Mouse (Mus musculus) left cerebral cortex, adult 9 months (tissue): ENCODE results near the gene Ccdc188.
"Not testable (repeated sequence)": the region's sequence is repeated elsewhere in the genome, so short reads cannot be mapped to it uniquely, and the experiment has no call there.

Source experiments
- DNase-seq, 2 experiments: peaks; one replicate each; pipeline ENCODE4 v3.0.0; 2022; ENCODE audit warnings: low spot score in 2 of 2

Ccdc188 gene

GRCm38 (mm10) chr16:18217579-18217978 is at the start of gene Ccdc188:
Gene Ccdc188 (plus strand): TSS chr16:18217879.
- DNase-seq: no peak

DNA sequence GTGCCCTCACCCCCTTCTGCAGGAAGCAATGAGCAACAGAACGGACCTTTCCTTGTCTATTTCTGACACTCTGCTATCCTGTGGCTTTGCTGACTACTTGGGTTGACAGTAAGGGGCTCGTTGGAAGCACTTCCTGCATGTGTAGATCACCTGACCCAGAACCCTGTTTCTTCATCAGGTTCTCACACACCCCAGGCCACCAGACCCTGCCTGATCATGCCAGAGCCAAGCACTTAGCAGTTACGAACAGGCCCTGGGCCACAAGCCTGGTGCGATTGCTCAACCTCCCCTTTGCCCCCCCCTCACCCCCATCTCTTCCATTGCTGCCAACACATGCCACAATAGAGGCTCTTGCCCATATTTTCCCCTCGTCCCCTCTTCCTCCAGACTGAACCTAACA is 48.5 kb upstream of the Ccdc188 start:
- DNase-seq: no peak

DNA sequence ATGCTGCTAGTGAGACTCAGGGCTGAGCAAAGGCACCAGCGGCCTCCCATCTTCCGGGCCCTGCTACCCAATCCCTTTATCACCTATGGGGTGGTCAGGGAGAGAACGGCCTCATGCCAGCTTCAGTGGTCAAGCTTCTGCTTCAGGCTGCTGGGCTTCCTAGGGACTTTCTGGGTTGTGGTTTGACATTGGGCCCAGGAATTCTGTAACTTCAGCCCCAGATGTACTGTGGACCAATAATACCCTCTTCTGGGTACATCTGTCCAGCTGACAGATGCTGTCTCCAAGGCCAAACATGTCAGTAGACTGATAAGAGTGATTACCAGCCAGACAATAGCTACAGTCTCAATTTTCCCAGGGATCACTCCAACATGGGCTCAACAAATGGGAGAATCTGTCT is 47.9 kb upstream of the Ccdc188 start:
- DNase-seq: no peak

- DNase-seq: peak in 1 of 2 experiments; percentile 85
Observed at GRCm38 (mm10) chr16:18172266-18172855, 45.3 kb upstream of the Ccdc188 start.

DNA sequence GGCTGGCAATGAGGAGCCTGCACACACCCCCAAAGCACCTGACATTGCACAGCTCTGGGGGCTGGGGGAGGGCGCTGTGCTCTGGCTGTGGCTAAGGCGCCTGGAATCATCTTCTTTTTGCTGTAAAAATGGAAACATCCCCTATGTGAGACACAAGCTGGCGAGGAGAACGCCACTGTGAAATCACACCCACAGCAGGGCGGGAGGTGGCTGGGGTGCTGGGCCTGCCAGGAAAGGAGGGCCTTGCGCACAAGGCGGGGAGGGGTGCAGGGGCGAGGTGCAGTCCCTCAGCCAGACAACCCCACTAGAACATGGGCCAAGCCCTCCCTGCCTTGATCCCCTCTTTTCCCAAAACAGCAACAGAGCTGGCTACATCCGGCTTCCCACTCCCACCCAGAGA is 44.4 kb upstream of the Ccdc188 start:
- DNase-seq: peak; percentile 79 to 89

GRCm38 (mm10) chr16:18173788-18174187 is 43.9 kb upstream of the Ccdc188 start:
- DNase-seq: peak; percentile 65 to 84

DNA sequence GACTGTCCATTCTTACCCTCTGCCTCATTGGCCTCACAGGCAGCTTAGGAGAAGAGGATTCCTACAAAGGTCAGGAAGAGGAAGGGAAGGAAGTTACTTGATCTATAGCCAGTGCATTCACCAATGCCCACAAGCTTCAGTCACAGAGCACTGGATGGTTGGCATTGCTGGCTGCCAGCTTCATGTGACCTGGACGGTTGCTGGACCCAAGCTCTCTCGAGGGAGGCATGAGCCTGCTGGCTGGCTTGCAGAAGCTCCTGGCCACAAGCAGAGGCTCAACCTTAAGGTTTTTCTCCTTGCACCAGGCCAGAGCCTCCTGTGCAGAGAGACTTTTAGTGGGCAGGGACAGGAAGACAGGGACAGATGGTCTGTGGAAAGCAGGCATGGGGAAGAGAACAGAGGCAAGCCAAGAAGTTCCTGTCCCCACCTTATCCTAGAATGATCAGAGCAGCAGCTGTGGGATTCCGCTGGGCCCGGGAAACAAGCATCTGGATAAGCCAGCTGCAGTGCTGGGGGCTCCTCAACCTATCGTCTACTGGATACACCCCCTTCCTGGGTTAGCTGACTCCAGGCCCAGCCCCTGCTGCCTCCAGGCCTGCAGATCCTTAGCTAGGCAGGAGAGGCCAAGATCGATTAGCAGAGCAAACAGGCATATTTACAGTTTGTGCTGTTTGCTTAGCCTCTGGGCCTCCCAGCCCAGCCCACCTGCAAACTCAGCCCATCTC is 41.7 kb upstream of the Ccdc188 start:
- DNase-seq: peak in 1 of 2 experiments; percentile 39

DNA sequence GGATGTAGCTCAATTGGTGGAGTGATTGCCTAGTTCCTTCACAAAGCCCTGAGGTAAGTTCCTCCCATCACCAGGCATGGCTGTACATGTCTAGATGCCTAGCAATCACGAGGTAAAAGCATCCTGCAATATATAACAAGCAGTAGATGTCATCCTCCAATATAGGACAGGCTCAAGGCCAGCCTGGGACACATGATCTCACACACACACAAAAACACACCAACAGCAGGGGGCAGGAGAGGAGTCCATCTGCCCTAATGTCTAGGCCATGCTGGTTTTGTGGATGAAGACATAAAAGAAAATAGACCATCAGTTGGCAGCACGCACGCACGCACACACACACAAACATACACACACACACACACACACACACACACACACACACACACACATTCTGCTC is 40.9 kb upstream of the Ccdc188 start:
- DNase-seq: no peak

DNA sequence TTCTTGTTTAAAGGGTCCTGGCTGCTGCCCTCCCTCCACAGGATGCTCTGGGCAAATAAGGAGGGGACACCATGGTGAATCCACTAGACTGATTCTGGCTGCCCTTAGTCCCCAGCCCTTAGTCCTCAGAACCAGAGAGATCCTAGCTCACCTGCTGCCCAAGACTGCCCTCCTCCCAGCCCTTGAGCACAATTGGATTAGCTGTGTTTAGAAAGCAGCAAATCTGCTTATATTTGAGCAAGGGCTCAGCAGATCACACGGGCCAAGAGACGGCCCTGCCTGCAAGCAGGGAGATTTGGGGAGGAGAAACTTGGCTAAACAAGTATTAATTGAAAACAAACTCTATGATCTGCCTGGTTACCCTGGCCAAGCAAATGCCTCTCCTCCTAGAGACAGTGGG is 38.1 kb upstream of the Ccdc188 start:
- no peak for DNase-seq

DNA sequence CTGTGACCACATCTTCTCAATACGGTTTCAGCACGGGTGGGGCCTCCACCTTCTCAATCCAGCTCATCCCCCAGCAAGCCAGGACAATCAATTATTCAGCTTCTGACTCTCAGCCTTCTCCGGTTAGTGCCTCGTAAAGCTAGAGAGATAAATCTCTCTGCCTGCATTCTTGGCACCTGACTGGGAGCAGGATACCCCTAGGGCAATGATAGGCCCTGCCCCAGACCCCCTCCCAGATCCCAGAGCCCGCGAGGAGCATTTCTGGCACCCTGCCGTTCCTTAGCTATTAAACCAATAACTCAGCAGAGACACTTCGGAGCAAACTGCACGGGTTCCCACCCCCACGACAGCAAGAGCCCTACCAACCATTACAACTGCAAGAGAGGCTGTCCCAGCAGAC is 36.3 kb upstream of the Ccdc188 start:
- no peak for DNase-seq

DNA sequence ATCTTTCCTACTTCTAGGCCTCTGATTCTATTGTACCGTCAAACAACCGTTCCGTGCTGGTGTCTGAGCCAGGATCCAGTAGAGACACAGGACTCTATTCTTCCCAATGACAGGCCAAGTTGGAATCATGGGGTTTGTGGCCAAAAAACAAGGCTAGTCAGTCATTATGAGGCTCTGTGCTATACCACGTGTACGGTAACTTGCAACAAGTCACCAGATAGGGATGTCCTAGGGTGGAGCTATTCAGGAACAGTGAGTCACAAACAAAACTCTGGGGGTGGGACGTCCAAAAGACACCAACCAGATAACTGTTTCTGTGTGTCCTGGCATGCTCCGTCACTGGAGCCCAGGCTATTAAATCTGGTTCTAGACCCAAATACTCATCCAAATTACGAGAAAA is 34.9 kb upstream of the Ccdc188 start:
- DNase-seq: no peak

GRCm38 (mm10) chr16:18185715-18186449 is 31.8 kb upstream of the Ccdc188 start:
- DNase-seq: no peak

- no peak for DNase-seq
Observed at GRCm38 (mm10) chr16:18186798-18187197, 30.9 kb upstream of the Ccdc188 start.

- DNase-seq: no peak
Observed at GRCm38 (mm10) chr16:18187221-18187620, 30.5 kb upstream of the Ccdc188 start.

DNA sequence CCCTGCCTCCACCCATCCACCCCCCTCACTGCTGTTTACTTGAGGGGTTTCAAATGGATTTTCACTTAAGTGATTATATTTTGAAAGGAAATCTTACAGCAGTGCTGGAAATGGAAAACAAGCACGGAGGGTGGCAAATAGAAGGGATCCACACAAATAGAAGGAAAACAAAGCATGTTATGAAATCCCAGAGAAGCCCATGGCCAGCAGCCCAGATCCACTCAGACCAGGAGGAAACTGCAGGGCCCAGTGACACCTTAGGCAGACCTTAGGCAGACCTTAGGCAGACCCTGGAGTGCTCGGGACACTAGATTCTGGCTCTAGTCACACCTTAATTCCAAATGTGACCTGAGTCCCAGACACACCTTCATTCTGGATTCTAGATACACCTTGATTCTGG is 26.7 kb upstream of the Ccdc188 start:
- DNase-seq: no peak

DNA sequence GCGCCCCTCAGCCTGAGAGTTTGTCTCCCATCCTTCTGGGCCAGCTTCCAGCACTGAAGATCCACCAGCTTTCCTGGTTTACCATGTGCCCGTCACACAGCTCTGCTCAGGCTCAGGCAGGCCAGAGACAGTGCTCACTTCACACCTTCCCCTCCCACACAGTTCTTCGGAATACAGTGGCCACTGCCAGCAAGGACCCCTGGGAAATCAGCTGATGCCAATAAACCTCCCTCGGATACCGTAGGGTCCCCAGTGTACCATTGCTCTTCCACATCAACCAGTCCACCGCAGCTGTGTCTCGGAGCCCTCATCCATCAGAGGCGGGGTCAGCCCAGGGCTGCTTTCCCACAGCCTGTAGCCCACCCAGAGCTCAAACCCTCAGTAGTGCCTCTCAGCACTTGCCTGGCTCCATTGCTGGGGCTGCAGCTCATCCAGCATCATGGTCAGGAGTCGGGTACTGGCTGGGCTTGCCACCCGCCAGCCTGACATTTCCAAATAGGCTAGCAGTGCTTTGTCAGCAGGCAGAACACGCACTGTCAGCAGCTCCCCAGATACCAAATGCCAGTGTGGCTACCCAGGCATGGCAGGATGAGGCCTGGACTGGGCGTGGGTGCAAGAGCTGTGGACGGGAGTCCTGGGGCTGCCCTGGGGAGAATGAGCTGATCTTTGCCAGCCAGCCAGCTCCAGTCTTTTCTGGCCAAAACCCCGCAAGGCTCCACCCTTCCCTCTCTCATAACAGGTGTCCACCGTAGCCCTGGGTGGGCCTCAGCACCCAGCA is 23.3 kb upstream of the Ccdc188 start:
- peak in 1 of 2 experiments; percentile 50 for DNase-seq

- peak; percentile 72 to 87 for DNase-seq
Observed at GRCm38 (mm10) chr16:18195068-18195467, 22.6 kb upstream of the Ccdc188 start.

DNA sequence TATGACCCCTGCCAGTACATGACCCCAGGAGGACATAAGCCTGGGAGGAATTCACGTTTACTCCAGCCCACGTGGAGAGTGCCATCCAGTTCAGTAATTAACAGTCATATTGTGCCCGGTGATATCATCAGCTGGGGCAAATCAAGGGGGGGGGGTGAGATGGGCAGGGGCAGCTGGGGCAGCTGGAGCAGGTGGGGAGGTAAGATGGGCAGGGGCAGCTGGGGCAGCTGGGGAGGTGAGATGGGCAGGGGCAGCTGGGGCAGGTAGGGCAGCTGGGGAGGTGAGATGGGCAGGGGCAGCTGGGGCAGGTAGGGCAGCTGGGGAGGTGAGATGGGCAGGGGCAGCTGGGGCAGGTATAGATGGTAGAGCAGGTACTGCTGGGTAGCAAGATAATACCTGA is 22.1 kb upstream of the Ccdc188 start:
- not testable (repeated sequence) for DNase-seq

DNA sequence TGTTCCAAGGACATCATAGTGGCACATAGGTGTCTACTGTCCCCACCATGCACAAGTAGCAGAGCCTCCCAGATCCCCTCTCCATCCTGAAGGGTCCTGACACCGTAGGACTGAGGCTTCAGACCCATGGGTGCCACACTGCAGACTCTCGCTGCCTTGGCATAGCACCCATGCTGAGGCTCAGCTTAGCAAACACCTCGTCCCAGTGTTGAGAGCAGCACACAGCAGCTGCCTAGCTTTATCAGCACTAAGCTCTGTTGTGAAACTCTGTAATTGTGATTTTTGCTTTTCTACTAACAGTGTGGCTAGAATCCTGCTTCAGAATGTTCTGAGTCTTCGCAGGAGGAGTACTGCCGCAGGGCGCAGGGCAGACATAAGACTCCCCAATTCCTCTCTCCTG is 19.8 kb upstream of the Ccdc188 start:
- no peak for DNase-seq

DNA sequence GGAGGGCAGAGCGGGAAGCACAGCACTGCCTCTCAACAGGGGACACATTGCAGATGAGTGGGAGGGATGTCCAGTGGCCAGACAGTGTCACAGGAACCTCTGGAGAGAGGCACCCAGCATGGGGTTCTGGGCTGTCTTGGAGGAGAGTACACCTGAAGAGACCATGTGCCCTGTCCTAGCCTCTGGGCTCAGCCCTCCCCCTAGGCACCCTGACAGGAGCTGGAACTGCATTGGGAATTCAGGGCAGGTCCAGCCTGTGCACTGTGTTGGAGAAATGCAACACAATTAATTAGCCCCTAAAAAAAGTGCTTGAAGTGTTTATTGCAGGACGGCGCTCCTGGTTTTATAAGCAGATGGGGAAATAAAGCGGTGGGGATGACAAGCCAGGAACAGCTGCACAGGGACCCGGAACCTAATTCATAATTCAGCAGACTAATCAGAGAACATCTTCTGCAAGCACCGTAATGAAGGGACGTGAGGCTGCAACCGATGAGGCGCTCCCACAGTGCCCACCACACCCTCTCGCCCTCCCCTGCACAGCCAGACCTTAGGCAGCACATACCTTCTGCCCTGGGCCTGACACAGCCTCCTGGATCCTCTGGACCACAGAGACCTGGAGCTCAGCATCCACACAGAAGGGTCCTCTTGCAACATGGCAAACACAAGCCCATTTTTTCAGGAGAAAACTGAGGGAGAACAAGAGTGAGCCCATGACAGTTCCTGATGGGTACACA is 19.1 kb upstream of the Ccdc188 start:
- DNase-seq: no peak

GRCm38 (mm10) chr16:18200062-18200461 is 17.6 kb upstream of the Ccdc188 start:
- no peak for DNase-seq
